Mouse (Mus musculus): ENCODE data around the gene Abt1. TPM values are rescaled to one million over a fixed set of nuclear protein-coding genes. Genes with fewer than 3 reads are reported as not detected.
A peak's percentile ranks its signal among the peaks of the same experiment; 100 is the strongest.

Gene Abt1
- 13.5 and 13.7 TPM in 2 replicates for polyA plus RNA-seq (2015; fragmentation: Nextera tagmentation; extraction: Ambion mirVana)

DNA sequence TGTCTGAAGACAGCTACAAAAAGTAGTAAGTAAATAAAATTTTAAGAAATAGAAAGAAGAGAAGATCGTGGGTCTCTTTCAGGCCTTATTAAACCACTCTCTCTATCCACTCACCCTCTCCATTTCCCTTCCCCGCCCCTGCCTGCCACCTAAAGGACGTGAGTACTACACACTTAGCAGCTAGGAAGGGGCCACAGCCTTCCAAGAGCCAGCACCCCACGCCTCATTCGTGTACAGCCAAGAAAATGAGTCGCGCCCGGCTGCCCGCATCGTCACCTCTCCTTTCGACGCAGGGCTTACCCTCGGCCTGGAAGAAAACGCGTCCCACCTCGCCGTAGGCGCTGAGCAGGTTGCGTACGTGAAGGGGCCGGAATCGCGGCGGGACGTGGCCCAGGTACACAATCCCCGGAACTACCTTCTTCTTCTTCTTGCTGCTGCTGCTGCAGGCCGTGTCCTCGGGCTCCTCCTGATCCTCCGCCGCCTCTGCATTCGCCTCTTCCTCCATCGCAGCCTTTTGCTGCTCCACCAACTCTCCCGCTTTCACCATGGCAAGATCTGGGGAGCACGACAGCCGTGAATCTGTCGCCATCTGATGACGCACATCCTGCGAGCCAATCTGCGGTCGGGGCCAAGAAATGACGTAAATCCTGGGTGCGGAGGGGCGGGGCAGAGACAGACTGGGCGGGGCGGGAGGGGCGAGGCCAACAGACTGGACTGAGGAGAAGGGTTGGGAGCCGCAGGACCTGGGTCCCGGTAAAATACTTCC is at the start of gene Abt1:
Gene Abt1, minus strand, starts transcription at position 581 of the 766 bp plus-strand sequence.
- peak within 1 kb of the TSS; percentile 86 for H3K27ac ChIP-seq
- H3K4me3 ChIP-seq (replicated peaks): peak within 1 kb of the TSS; percentile 88
- H3K9ac ChIP-seq: peak within 1 kb of the TSS; percentile 76
- H3K9me3 ChIP-seq (replicated peaks): no peaks in the 10 kb centered on the region
- H3K4me1 ChIP-seq: peaks cover 30% of the 10 kb centered on the region
- ATAC-seq (replicated peaks; ENCODE audit: low FRiP score): peak; percentile 89
- H3K27me3 ChIP-seq: no peaks in the 10 kb centered on the region
- peak within 1 kb of the TSS; percentile 64 for H3K4me2 ChIP-seq
- WGBS: under 1% methylated on average over 48 of the region's 48 CpGs
- H3K36me3 ChIP-seq: peaks cover 40% of the 10 kb centered on the region

- Histone ChIP-seq H3K27me3 (no peaks in the 10 kb centered on the region), H3K4me3 (replicated peaks) (no peak overlapping the region), H3K4me2 (no peak overlapping the region), H3K4me1 (peaks cover 25% of the 10 kb centered on the region), H3K9ac (no peak overlapping the region), H3K27ac (no peak overlapping the region), H3K36me3 (no peaks in the 10 kb centered on the region), H3K9me3 (replicated peaks) (no peaks in the 10 kb centered on the region)
- peak; percentile 55; the same call in 1 of the 2 replicates for ATAC-seq (replicated peaks; ENCODE audit: low FRiP score)
- 3% methylated on average over 9 of the region's 9 CpGs for WGBS
Observed at GRCm38 (mm10) chr13:23466911-23467310, 43.2 kb upstream of the Abt1 start.

- H3K4me3 ChIP-seq (replicated peaks): peak overlapping the region; percentile 62; the same call in 1 of the 2 replicates
- 61% methylated on average over 1 of the region's 1 CpGs for WGBS
Observed at GRCm38 (mm10) chr13:23466306-23466705, 42.6 kb upstream of the Abt1 start.

DNA sequence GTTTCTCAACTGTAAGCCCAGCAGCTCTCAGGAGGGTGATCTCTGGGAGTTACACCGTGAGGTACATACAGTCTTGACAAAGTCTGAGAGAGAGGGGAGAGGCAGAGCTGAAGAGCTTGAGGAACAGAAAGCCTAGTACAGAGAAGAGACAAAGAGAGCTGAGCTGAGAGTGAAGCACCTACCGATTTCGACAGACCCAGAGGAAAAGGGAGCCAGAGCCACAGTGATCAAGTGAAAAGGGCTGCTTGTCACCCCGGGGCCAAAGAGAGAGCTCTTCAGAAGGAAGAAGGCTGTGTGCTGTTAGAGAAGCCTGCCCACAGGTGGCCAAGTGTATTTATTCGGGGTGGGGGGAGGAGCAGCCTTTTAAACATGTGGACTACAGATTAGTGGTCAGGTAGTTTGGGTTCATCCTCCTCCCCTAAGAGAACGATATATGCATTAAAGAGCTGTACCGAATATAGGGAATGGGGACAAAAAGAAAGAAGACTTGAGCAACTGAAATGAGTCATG is 42.0 kb upstream of the Abt1 start, which contains the start of gene Btn1a1:
Gene Btn1a1, minus strand, starts transcription at position 302 of the 510 bp plus-strand sequence.
- ATAC-seq (replicated peaks; ENCODE audit: low FRiP score): no peak
- peak within 1 kb of the TSS; percentile 50 for H3K9ac ChIP-seq
- H3K9me3 ChIP-seq (replicated peaks): no peaks in the 10 kb centered on the region
- H3K4me3 ChIP-seq (replicated peaks): peak within 1 kb of the TSS; percentile 62
- no peaks in the 10 kb centered on the region for H3K36me3 ChIP-seq
- H3K27ac ChIP-seq: no peak within 1 kb of the TSS
- no peaks in the 10 kb centered on the region for H3K27me3 ChIP-seq
- H3K4me1 ChIP-seq: peaks cover 25% of the 10 kb centered on the region
- WGBS: 2% methylated on average over 7 of the region's 7 CpGs
- peak within 1 kb of the TSS; percentile 95 for H3K4me2 ChIP-seq

More at GRCm38 (mm10) chr13:23466306-23466705, 42.6 kb upstream of the Abt1 start:
- H3K27ac ChIP-seq: no peak overlapping the region
- H3K27me3 ChIP-seq: no peaks in the 10 kb centered on the region
- peak overlapping the region; percentile 95 for H3K4me2 ChIP-seq
- no peak overlapping the region for H3K9ac ChIP-seq
- no peaks in the 10 kb centered on the region for H3K36me3 ChIP-seq
- peaks cover 25% of the 10 kb centered on the region for H3K4me1 ChIP-seq
- H3K9me3 ChIP-seq (replicated peaks): no peaks in the 10 kb centered on the region
- ATAC-seq (replicated peaks; ENCODE audit: low FRiP score): no peak

DNA sequence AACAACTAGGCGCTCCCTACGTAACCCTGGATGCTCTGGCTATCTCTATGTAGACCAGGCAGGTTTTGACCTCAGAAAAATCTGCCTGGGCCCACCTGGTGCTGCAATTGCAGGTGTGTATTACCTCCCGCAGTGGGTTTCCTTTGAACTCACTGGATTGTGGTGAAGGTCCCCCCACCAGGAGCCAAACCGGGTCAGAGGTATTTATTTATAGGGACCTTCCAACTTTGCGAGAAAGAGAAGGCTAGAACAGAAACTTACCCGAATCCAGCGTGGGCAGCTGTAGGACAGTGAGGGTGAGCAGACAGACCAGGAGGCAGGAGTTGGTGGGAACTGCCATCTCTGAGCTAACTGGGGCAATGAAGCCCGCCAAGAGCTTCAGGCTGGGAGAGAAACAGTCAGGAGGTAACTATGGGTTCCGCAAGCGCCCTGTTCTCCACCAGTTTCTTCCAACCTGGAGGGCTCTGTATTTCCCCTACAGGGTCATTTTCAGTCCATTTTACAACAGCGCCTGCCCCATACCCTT is 41.2 kb upstream of the Abt1 start:
- Histone ChIP-seq H3K4me2 (peak overlapping the region; percentile 95), H3K4me1 (peaks cover 27% of the 10 kb centered on the region), H3K9ac (peak overlapping the region; percentile 50), H3K27me3 (no peaks in the 10 kb centered on the region), H3K9me3 (replicated peaks) (no peaks in the 10 kb centered on the region), H3K27ac (no peak overlapping the region), H3K36me3 (no peaks in the 10 kb centered on the region), H3K4me3 (replicated peaks) (peak overlapping the region; percentile 62)
- 4% methylated on average over 11 of the region's 11 CpGs for WGBS
- ATAC-seq (replicated peaks; ENCODE audit: low FRiP score): peak; percentile 27

DNA sequence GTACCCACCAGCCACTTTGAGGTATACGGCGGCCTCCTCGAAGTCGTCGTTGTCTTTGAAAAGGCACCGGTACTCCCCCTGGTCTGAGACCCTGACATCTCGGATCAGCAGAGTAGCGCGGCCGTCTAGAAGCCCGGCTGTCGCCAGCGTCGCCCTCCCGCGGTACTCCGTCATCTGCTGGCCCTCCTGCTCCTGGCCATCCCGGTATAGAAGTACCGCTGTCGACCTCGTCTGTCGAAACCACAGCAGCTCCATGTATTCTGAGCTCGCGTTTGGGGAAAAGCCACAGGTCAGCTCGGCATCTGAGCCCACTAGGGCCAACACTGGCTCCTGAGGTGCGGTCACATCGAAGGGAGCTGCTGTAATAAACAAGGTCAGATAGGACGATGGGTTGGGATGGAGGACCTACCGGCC is 40.6 kb upstream of the Abt1 start:
- H3K27me3 ChIP-seq: no peaks in the 10 kb centered on the region
- no peaks in the 10 kb centered on the region for H3K9me3 ChIP-seq (replicated peaks)
- ATAC-seq (replicated peaks; ENCODE audit: low FRiP score): peak; percentile 26; the same call in 1 of the 2 replicates
- 0% methylated on average over 29 of the region's 29 CpGs for WGBS
- H3K4me3 ChIP-seq (replicated peaks): peak overlapping the region; percentile 62
- peak overlapping the region; percentile 50 for H3K9ac ChIP-seq
- H3K4me1 ChIP-seq: peaks cover 31% of the 10 kb centered on the region
- no peaks in the 10 kb centered on the region for H3K36me3 ChIP-seq
- peak overlapping the region; percentile 95 for H3K4me2 ChIP-seq
- no peak overlapping the region for H3K27ac ChIP-seq

GRCm38 (mm10) chr13:23463381-23464223 is 39.9 kb upstream of the Abt1 start:
- peak overlapping the region; percentile 50 for H3K9ac ChIP-seq
- H3K4me3 ChIP-seq (replicated peaks): peak overlapping the region; percentile 62
- under 1% methylated on average over 21 of the region's 21 CpGs for WGBS
- H3K27me3 ChIP-seq: no peaks in the 10 kb centered on the region
- H3K36me3 ChIP-seq: no peaks in the 10 kb centered on the region
- H3K9me3 ChIP-seq (replicated peaks): no peaks in the 10 kb centered on the region
- no peak overlapping the region for H3K27ac ChIP-seq
- H3K4me1 ChIP-seq: peaks cover 32% of the 10 kb centered on the region
- peak overlapping the region; percentile 95 for H3K4me2 ChIP-seq
- ATAC-seq (replicated peaks; ENCODE audit: low FRiP score): peak; percentile 50; the same call in 1 of the 2 replicates

- ATAC-seq (replicated peaks; ENCODE audit: low FRiP score): no peak
- H3K4me2 ChIP-seq: no peak overlapping the region
- no peaks in the 10 kb centered on the region for H3K36me3 ChIP-seq
- H3K4me1 ChIP-seq: peaks cover 32% of the 10 kb centered on the region
- no peaks in the 10 kb centered on the region for H3K9me3 ChIP-seq (replicated peaks)
- 0 out of 2 replicates have a peak, but pooled peaks cover 2% of the 10 kb centered on the region for H3K27me3 ChIP-seq
- no peak overlapping the region for H3K27ac ChIP-seq
- H3K4me3 ChIP-seq (replicated peaks): no peak overlapping the region
- H3K9ac ChIP-seq: no peak overlapping the region
Observed at GRCm38 (mm10) chr13:23462669-23463068, 39.0 kb upstream of the Abt1 start.

DNA sequence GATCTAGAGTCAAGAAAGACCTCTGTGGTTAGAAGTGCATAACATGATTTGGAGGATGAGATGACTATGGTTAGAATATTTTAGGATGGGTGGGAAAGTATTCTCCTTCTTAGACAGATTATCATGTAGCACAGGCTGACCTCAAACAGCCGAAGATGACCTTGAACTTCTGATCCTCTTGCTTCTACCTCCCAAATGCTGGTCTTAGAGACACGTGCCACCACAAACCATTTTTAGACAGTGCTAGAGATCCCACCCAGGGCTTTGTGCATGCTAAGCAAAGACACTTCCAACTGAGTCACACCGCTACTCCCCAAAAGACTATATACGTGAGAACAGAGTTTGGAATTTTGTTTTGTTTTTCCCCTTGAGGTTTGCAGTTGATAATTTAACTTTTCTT is 38.4 kb upstream of the Abt1 start:
- H3K27ac ChIP-seq: no peak overlapping the region
- H3K27me3 ChIP-seq: 0 out of 2 replicates have a peak, but pooled peaks cover 3% of the 10 kb centered on the region
- H3K4me2 ChIP-seq: no peak overlapping the region
- no peaks in the 10 kb centered on the region for H3K36me3 ChIP-seq
- WGBS: 82% methylated on average over 4 of the region's 4 CpGs
- no peak overlapping the region for H3K4me3 ChIP-seq (replicated peaks)
- peaks cover 32% of the 10 kb centered on the region for H3K4me1 ChIP-seq
- no peak for ATAC-seq (replicated peaks; ENCODE audit: low FRiP score)
- H3K9ac ChIP-seq: no peak overlapping the region
- no peaks in the 10 kb centered on the region for H3K9me3 ChIP-seq (replicated peaks)

DNA sequence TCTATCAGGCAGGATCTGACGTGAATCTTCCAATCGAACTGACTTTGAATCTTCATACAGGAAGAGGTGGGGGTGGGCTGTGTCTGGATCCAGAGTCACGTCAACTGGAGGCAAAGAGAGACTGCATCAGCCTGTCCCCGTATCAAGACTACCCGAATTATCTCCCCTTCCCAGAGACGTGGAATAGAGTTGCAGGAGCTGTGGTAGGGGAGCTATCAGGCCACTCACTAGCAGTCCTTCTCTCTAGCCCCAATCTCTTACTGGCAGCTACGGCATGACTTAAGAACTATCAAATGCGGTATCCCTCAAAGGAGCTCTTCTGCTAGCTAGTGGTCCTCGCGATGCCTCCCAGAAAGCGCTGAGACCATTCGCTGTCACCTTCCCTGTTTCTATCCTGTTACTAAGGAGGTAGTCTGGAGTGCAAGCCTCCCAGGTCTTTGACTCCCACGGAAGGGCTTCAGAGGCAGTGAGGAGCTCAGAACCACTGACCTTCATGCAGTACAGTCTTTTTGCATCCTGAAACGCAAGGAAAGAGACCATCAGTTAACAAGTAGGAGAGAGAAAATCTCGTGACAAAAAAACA is 35.7 kb upstream of the Abt1 start:
- Histone ChIP-seq H3K9me3 (replicated peaks) (no peaks in the 10 kb centered on the region), H3K4me1 (peaks cover 13% of the 10 kb centered on the region), H3K9ac (no peak overlapping the region), H3K36me3 (no peaks in the 10 kb centered on the region), H3K4me3 (replicated peaks) (peak overlapping the region; percentile 16; the same call in 1 of the 2 replicates), H3K4me2 (peak overlapping the region; percentile 43), H3K27ac (no peak overlapping the region), H3K27me3 (0 out of 2 replicates have a peak, but pooled peaks cover 3% of the 10 kb centered on the region)
- WGBS: 24% methylated on average over 15 of the region's 15 CpGs
- ATAC-seq (replicated peaks; ENCODE audit: low FRiP score): no peak

DNA sequence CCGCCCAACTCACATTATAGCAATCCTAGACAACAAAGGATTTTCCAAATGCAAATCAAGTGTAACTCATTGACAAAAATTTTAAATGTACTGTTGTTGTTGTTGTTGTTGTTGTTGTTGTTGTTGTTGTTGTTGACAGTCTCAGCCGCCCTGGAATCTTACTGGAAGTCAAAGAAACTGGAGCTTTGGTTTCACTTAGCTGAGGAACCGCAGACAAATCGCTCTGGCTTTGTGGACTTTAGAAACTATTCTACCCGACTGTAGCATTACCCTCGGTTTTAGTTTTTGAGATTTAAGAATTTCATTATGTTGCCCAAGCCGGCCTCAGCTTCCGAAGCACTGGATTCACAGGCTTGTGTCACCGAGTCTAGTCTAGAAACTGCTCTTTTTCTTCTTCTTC is 30.3 kb upstream of the Abt1 start:
- Histone ChIP-seq H3K4me2 (peak overlapping the region; percentile 63), H3K27me3 (0 out of 2 replicates have a peak, but pooled peaks cover 3% of the 10 kb centered on the region), H3K9ac (peak overlapping the region; percentile 64), H3K27ac (peak overlapping the region; percentile 91), H3K36me3 (no peaks in the 10 kb centered on the region), H3K4me1 (peaks cover 1% of the 10 kb centered on the region; the same call in 1 of the 2 replicates), H3K4me3 (replicated peaks) (peak overlapping the region; percentile 67), H3K9me3 (replicated peaks) (no peaks in the 10 kb centered on the region)
- WGBS: under 1% methylated on average over 9 of the region's 9 CpGs
- ATAC-seq (replicated peaks; ENCODE audit: low FRiP score): no peak
